Mouse (Mus musculus) embryonic facial prominence, embryonic 15.5 days (tissue): ENCODE data around the gene Lrba. TPM values are rescaled to one million over a fixed set of nuclear protein-coding genes. Genes with fewer than 3 reads are reported as not detected.

Experiments
- ATAC-seq: fragments of 200-750 bp; cut with Nextera tagmentation; 2 replicates; pipeline ENCODE4 v1.8.0; 2017; ENCODE audit warnings: low read depth, moderate TSS enrichment; ENCODE audit not compliant: insufficient number of reproducible peaks, low FRiP score, low TSS enrichment
- H3K27ac ChIP-seq: fragments of 300-500 bp; sonication (generic); replicated peaks from 2 replicates; pipeline ENCODE4 v1.5.1; 2015; ENCODE audit warnings: mild to moderate bottlenecking, inconsistent platforms
- H3K27me3 ChIP-seq: fragments of 300-500 bp; sonication (generic); 2 replicates; pipeline ENCODE4 v1.6.1; 2015; ENCODE audit warnings: inconsistent platforms
- H3K36me3 ChIP-seq: fragments of 300-500 bp; sonication (generic); 2 replicates; pipeline ENCODE4 v1.6.1; 2015; ENCODE audit warnings: mild to moderate bottlenecking, inconsistent platforms
- H3K4me1 ChIP-seq: fragments of 300-500 bp; sonication (generic); 2 replicates; pipeline ENCODE4 v1.6.1; 2015; ENCODE audit warnings: inconsistent platforms
- H3K4me2 ChIP-seq: fragments of 300-500 bp; sonication (generic); replicated peaks from 2 replicates; pipeline ENCODE4 v1.6.1; 2015; ENCODE audit warnings: mild to moderate bottlenecking, inconsistent platforms
- H3K4me3 ChIP-seq: fragments of 300-500 bp; sonication (generic); replicated peaks from 2 replicates; pipeline ENCODE4 v1.5.1; 2015; ENCODE audit warnings: mild to moderate bottlenecking, inconsistent platforms
- H3K9ac ChIP-seq: fragments of 300-500 bp; sonication (generic); 2 replicates; pipeline ENCODE4 v1.6.1; 2015; ENCODE audit warnings: inconsistent platforms
- H3K9me3 ChIP-seq: fragments of 300-500 bp; sonication (generic); replicated peaks from 2 replicates; pipeline ENCODE4 v1.6.1; 2016; ENCODE audit warnings: inconsistent platforms
- WGBS: fragments of 180-500 bp; shearing (Covaris S2); methylation state at CpG from one replicate; pipeline ENCODE4 v1.1.7; 2015; 5-methylcytosine and 5-hydroxymethylcytosine counted together
- polyA plus RNA-seq: library from polyadenylated mRNA; unstranded; fragments of >200 nt; fragmentation: Nextera tagmentation; extraction: Ambion mirVana; gene quantifications from 2 replicates; pipeline ENCODE4 v1.2.1, GENCODE M21; 2015

Lrba gene
- polyA plus RNA-seq, 1 experiment from 2014 or later, result 4.7 TPM

DNA sequence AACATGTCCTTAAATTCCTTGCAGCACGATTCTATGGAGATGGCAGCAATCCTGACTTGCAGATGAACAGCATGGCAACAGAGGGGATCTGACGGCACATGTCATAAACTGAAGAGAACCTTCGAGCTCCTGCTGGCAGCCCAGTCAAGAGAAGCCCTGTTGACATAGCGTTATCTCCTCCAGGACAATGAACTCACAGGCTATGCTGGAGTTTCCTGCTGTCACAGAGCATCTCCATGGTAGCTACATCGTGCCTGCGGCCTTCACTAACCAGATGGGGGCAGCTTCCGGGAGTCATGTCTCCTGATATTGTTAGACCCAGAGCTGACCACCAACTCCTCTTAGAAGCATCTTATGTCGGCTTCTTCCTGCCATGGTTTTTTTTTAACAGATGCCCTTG lies 578.3 kb downstream of the Lrba start:
- no peaks in the 10 kb centered on the region for H3K36me3 ChIP-seq
- no peak for ATAC-seq
- H3K9me3 ChIP-seq, result no peaks in the 10 kb centered on the region
- H3K27me3 ChIP-seq, result no peaks in the 10 kb centered on the region
- WGBS, result 77% methylated on average over 8 of the region's 8 CpGs
- no peak overlapping the region for H3K4me3 ChIP-seq
- H3K4me1 ChIP-seq, result peaks cover 23% of the 10 kb centered on the region
- no peak overlapping the region for H3K4me2 ChIP-seq
- H3K9ac ChIP-seq, result no peak overlapping the region
- no peak overlapping the region for H3K27ac ChIP-seq

DNA sequence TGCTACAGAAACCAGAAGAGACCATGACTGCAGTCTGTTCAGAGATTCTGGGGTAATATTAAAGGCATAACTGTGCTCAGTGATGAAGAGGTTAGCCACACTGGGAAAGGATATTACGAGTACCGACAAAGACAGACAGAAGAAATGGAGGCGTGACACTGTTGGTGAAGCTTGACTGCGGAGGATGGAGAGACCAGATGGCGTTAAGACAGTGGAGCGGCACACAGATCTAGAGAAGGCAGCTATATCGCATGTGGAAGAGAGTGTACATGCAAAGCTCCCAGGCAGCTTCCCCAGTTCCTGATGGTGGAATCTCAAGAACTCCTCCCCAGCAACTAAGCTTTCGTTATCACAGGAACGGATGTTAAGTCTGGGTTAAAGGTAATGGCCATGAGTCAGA lies 579.8 kb downstream of the Lrba start:
- ATAC-seq, result no peak
- WGBS, result 83% methylated on average over 9 of the region's 9 CpGs
- peaks cover 23% of the 10 kb centered on the region for H3K4me1 ChIP-seq
- H3K36me3 ChIP-seq, result no peaks in the 10 kb centered on the region
- no peak overlapping the region for H3K4me3 ChIP-seq
- H3K9me3 ChIP-seq, result no peaks in the 10 kb centered on the region
- H3K4me2 ChIP-seq, result no peak overlapping the region
- no peaks in the 10 kb centered on the region for H3K27me3 ChIP-seq
- no peak overlapping the region for H3K27ac ChIP-seq
- H3K9ac ChIP-seq, result no peak overlapping the region

DNA sequence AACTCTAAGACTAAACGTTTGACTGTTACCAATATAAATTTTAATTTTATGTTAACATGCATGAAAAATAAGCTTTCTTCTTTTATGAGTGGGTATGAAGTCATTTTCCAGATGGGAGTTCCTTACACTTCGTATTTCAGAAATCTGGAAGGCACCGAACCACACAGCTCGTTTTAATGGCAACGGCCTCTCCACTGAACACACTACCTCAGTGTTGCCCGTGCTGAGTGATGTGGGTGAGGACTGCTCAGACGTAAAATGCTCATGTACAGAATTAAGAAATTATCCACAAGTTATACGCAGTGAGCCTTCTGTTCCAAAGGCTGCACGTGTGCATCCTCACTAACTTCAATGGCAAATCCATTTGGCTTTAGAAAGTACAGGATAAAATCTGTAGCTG lies 582.4 kb downstream of the Lrba start:
- Histone ChIP-seq H3K27me3 (no peaks in the 10 kb centered on the region), H3K4me3 (no peak overlapping the region), H3K4me1 (peaks cover 8% of the 10 kb centered on the region; the same call in 1 of the 2 replicates), H3K4me2 (no peak overlapping the region), H3K9me3 (no peaks in the 10 kb centered on the region), H3K36me3 (no peaks in the 10 kb centered on the region), H3K9ac (no peak overlapping the region), H3K27ac (no peak overlapping the region)
- no peak for ATAC-seq
- WGBS, result 78% methylated on average over 9 of the region's 9 CpGs

DNA sequence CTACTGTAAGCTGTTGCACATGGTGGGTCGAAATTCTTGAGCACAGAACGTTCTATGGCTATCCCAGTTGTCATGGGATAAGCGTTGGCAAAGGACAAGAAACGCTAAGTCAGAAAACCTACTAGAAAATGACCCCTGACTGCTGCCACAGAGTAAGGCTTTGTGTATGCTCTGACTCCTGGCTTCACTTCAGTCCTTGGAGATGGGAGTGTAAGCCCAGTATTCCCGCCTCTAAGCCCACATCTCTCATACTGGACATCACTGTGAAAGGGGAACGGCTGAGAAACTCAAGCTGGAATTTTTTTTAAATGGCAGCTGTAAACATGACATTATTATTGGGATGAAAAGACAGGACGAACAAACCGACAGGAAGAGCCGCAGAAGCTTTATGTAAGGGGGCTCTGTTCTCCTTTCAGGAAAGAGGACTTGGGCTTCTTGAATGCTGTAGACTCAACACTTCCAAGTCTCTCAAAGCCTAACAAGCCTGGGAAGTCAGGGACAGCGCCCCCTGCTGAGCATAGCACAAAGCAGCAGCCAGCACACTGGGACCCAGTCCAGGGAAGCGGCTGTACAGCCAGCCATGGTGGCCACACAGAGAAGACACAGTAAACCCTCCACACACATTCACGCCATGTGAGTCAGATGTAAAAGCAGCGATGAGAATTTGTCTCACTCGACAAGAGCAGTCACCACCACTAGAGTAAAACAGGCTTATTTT lies 583.4 kb downstream of the Lrba start:
- Histone ChIP-seq H3K36me3 (no peaks in the 10 kb centered on the region), H3K9me3 (no peaks in the 10 kb centered on the region), H3K4me3 (no peak overlapping the region), H3K4me2 (no peak overlapping the region), H3K27ac (no peak overlapping the region), H3K9ac (no peak overlapping the region), H3K27me3 (no peaks in the 10 kb centered on the region), H3K4me1 (peaks cover 4% of the 10 kb centered on the region; the same call in 1 of the 2 replicates)
- no peak for ATAC-seq
- 77% methylated on average over 14 of the region's 14 CpGs for WGBS

DNA sequence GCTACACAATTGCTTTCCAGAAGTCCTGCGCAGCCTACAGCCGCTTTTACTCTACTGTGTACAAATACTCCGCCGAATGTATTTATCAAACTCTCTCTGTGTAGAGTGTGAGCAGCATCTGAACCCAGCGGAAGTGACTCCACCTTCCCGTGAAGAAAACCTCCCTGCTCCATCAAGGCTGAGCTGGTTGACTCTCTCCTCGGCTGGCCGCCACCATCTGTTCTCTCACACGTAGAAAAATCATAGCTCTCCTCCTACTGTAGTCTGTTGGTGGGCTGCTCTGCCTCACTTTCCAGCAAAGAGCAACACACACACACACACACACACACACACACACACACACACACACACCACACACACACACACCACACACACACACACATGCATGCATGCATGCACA lies 584.7 kb downstream of the Lrba start:
- Histone ChIP-seq H3K9ac (no peak overlapping the region), H3K9me3 (no peaks in the 10 kb centered on the region), H3K4me3 (no peak overlapping the region), H3K27ac (no peak overlapping the region), H3K36me3 (no peaks in the 10 kb centered on the region), H3K4me1 (no peaks in the 10 kb centered on the region), H3K27me3 (no peaks in the 10 kb centered on the region), H3K4me2 (no peak overlapping the region)
- ATAC-seq, result no peak
- WGBS, result 69% methylated on average over 9 of the region's 9 CpGs

DNA sequence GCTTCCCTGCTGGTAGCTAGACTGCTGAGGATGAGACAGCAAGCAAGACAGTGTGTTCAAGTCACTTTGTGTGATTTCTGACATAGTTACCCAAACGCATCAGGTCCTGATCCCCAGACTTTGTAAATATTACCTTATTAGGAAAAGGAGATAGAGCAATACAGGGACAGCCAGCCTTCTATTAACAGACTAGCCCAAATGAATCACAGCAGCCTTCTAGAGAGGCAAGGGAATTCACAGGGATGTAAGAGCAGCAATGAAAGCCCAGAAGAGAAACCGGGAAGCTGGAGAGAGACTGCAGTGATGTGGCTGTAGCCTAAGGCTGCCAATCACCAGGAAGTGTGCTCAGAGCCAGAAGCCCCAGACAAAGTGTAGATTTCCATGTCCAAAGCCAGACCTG lies 585.2 kb downstream of the Lrba start:
- no peaks in the 10 kb centered on the region for H3K36me3 ChIP-seq
- no peaks in the 10 kb centered on the region for H3K9me3 ChIP-seq
- no peak overlapping the region for H3K4me3 ChIP-seq
- H3K9ac ChIP-seq, result no peak overlapping the region
- H3K27ac ChIP-seq, result no peak overlapping the region
- no peak overlapping the region for H3K4me2 ChIP-seq
- ATAC-seq, result no peak
- no peaks in the 10 kb centered on the region for H3K4me1 ChIP-seq
- 19% methylated on average over 2 of the region's 2 CpGs for WGBS
- H3K27me3 ChIP-seq, result no peaks in the 10 kb centered on the region

DNA sequence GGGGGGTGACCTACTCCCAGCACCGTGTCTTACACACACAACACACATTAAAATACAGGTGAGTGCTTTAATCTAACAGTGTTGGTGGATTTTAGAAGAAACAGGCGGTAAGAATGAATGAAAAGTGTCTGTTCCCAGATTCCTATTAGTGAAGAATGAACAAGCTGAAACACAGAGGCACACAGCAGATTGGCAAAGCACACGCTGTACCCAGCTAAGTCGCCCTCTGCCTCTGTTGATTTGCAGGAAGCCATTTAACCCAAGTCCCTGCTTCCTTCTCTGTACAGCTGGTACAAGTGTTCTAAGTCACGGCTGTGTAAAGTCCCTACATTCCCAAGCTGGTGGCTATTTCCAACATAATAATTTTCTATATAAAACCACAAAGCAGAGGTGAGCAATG lies 586.4 kb downstream of the Lrba start:
- no peak overlapping the region for H3K4me3 ChIP-seq
- H3K27ac ChIP-seq, result no peak overlapping the region
- H3K9ac ChIP-seq, result no peak overlapping the region
- no peak overlapping the region for H3K4me2 ChIP-seq
- no peak for ATAC-seq
- H3K4me1 ChIP-seq, result no peaks in the 10 kb centered on the region
- 75% methylated on average over 5 of the region's 5 CpGs for WGBS
- H3K27me3 ChIP-seq, result no peaks in the 10 kb centered on the region
- H3K9me3 ChIP-seq, result no peaks in the 10 kb centered on the region
- H3K36me3 ChIP-seq, result no peaks in the 10 kb centered on the region

DNA sequence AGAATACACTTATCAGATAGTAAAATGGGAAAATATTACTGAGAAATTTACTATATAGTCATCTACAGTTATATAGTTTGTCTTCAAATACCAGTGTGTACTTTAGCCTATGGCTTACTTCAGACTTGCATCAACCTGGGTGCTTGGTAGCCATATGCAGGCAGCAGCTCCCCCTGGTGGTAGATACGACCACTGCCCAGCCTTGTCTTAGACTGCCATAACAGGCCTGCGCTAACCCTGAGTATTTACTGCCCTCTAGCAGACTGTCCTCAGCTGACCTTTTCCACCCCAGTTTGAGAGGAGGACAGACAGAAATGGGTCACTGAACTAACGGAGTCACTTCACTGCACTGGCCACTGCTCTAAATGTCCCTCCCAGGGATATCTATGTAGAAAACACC lies 588.2 kb downstream of the Lrba start:
- no peaks in the 10 kb centered on the region for H3K36me3 ChIP-seq
- H3K27ac ChIP-seq, result no peak overlapping the region
- H3K4me3 ChIP-seq, result no peak overlapping the region
- no peaks in the 10 kb centered on the region for H3K27me3 ChIP-seq
- H3K9me3 ChIP-seq, result no peaks in the 10 kb centered on the region
- peak; percentile 86 for ATAC-seq
- WGBS, result 24% methylated on average over 3 of the region's 3 CpGs
- H3K4me1 ChIP-seq, result no peaks in the 10 kb centered on the region; the same call in 1 of the 2 replicates
- H3K4me2 ChIP-seq, result no peak overlapping the region
- H3K9ac ChIP-seq, result no peak overlapping the region

DNA sequence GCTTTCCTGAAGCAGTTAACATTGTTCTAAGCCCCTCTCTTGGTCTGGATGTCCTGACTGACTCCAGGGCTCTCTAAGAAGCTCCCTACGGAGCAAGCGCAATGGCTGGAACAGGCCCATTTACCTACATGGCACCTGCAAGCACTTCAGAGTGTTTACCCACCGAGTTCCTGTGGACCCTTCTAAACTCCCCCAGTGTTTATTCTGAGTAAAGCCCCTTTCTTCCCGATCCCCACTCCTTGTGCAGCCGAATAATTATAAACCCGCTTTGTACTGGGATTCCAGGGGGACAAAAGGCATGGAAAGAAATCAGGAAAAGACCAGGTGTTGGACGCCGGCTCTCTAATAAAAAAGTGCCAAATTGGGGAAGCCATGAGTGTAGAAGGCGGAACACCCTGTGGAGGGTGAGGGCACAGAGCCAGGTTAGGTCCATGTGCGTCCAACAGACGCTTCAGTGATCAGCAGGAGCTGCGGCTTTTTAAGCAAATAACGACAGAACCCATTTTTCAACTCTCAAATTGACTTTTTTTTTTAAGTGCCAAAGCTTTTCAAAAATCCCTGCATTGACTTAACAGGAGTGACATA lies 593.6 kb downstream of the Lrba start:
- Histone ChIP-seq H3K27me3 (no peaks in the 10 kb centered on the region), H3K4me1 (no peaks in the 10 kb centered on the region; the same call in 1 of the 2 replicates), H3K36me3 (no peaks in the 10 kb centered on the region), H3K9ac (no peak overlapping the region), H3K4me2 (no peak overlapping the region), H3K4me3 (no peak overlapping the region), H3K9me3 (no peaks in the 10 kb centered on the region), H3K27ac (no peak overlapping the region)
- no peak for ATAC-seq
- WGBS, result 73% methylated on average over 13 of the region's 13 CpGs

DNA sequence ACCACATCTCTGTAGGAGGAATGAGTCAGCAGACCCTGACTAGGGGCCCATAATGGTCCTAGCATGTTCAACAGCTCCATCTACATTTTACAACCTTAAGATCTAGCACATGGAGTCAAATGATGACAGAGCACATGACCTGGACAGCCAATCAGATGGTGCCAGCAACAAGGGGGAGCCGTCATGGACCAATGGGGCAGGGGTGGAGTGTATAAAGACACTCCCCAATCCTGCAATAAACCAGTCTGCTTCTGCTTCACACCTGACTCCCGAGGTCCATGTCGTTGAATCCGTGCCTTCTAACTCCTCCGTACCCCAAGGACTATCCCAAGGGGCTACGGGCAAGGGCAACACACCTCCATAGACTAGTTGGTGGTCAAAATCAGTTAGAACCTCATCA lies 594.9 kb downstream of the Lrba start:
- H3K4me2 ChIP-seq, result no peak overlapping the region
- no peak overlapping the region for H3K9ac ChIP-seq
- H3K9me3 ChIP-seq, result no peaks in the 10 kb centered on the region
- no peaks in the 10 kb centered on the region for H3K27me3 ChIP-seq
- WGBS, result 96% methylated on average over 6 of the region's 6 CpGs
- no peak overlapping the region for H3K4me3 ChIP-seq
- no peak for ATAC-seq
- no peaks in the 10 kb centered on the region for H3K36me3 ChIP-seq
- H3K27ac ChIP-seq, result no peak overlapping the region
- H3K4me1 ChIP-seq, result no peaks in the 10 kb centered on the region; the same call in 1 of the 2 replicates

DNA sequence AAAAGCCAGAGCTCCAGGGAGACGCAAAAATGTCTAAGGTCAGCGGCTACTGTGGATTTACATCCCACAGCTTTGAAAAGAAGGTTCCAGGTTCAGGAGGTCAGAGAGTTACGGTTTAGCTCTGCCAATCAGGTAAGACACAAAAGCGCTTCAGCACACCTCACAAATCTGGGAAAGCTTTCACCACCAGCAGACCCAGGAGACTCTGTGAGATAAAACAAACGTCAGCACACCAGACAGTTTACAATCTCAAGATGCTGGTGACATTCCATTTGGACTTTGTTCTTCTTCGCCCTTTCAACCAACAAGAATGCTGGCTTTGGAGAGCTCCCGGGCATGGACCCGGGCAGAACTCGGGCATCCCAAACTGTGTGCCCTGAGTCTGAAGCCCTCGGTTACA lies 595.9 kb downstream of the Lrba start:
- no peak overlapping the region for H3K4me3 ChIP-seq
- ATAC-seq, result no peak
- no peak overlapping the region for H3K27ac ChIP-seq
- no peak overlapping the region for H3K4me2 ChIP-seq
- WGBS, result 55% methylated on average over 10 of the region's 10 CpGs
- H3K9me3 ChIP-seq, result no peaks in the 10 kb centered on the region
- H3K36me3 ChIP-seq, result no peaks in the 10 kb centered on the region
- no peak overlapping the region for H3K9ac ChIP-seq
- no peaks in the 10 kb centered on the region; the same call in 1 of the 2 replicates for H3K4me1 ChIP-seq
- no peaks in the 10 kb centered on the region for H3K27me3 ChIP-seq

DNA sequence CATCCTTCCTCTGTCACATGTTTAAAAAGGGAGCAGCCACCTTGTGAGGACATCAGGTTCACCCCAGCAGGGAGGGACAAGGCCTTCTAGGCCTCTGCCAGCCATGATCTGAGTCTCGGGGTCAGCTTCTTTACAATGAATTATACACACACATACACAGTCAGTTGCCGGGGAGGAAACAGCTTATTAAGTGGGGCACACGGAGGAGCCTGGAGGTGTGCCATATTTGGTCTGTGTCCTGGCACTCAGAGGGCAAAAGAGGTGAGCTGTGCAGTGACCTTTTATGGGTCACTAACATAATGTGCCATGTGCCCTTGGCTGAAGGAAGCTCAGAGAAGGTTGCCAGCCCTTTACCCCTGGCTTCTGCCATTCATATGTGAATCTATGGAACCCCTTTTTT lies 596.9 kb downstream of the Lrba start:
- no peak overlapping the region for H3K4me2 ChIP-seq
- H3K4me1 ChIP-seq, result no peaks in the 10 kb centered on the region; the same call in 1 of the 2 replicates
- no peak overlapping the region for H3K4me3 ChIP-seq
- H3K27me3 ChIP-seq, result no peaks in the 10 kb centered on the region
- no peaks in the 10 kb centered on the region for H3K36me3 ChIP-seq
- H3K27ac ChIP-seq, result no peak overlapping the region
- no peak for ATAC-seq
- H3K9me3 ChIP-seq, result no peaks in the 10 kb centered on the region
- H3K9ac ChIP-seq, result no peak overlapping the region
- WGBS, result 62% methylated on average over 3 of the region's 3 CpGs
